Mouse (Mus musculus) bone marrow, adult 2 months (tissue): ENCODE data around the gene Six3. TPM values are rescaled to one million over a fixed set of nuclear protein-coding genes. Genes with fewer than 3 reads are reported as not detected.

ENCODE experiments used
- H3K27ac ChIP-seq: fragments of 200-500 bp; 2 replicates; pipeline ENCODE4 v1.5.1; 2012; ENCODE audit warnings: low read depth, mild to moderate bottlenecking, control low read depth, inconsistent platforms, low read length; ENCODE audit not compliant: control insufficient read depth, poor library complexity, insufficient read depth
- H3K4me1 ChIP-seq: fragments of 200-500 bp; 2 replicates; pipeline ENCODE4 v1.6.1; 2011; ENCODE audit warnings: low read length; ENCODE audit not compliant: control insufficient read depth, insufficient read depth
- H3K4me3 ChIP-seq: fragments of 200-500 bp; replicated peaks from 2 replicates; pipeline ENCODE3; 2011; ENCODE audit warnings: mild to moderate bottlenecking, low read depth, low read length, control low read depth; ENCODE audit not compliant: control insufficient read depth
- CTCF ChIP-seq: fragments of 200-500 bp; IDR thresholded peaks from 2 replicates; pipeline ENCODE4 v1.5.1; 2011; ENCODE audit warnings: low read length, control low read depth; ENCODE audit not compliant: control insufficient read depth, insufficient read depth
- POLR2A ChIP-seq: fragments of 200-500 bp; IDR thresholded peaks from 2 replicates; pipeline ENCODE4 v1.6.1; 2011; ENCODE audit warnings: low read depth, mild to moderate bottlenecking, control low read depth, low read length, borderline replicate concordance; ENCODE audit not compliant: control insufficient read depth
- WGBS: fragments of 180-500 bp; shearing (Covaris S2); methylation state at CpG from one replicate; pipeline ENCODE4 v1.1.7; 2018; 5-methylcytosine and 5-hydroxymethylcytosine counted together
- polyA plus RNA-seq: library from polyadenylated mRNA; stranded (reverse); fragments of >200 nt; gene quantifications from 2 replicates; pipeline ENCODE4 v1.2.4, GENCODE M21; 2011; ENCODE audit warnings: low replicate concordance; ENCODE audit not compliant: missing spikeins, insufficient read depth, insufficient read length

Six3 gene
- polyA plus RNA-seq, 1 experiment: not detected

GRCm38 (mm10) chr17:85621505-85622310, 8.3 kb downstream of the Six3 start:
- no peak overlapping the region for H3K4me3 ChIP-seq
- TF ChIP-seq POLR2A (no peak), CTCF (no peak)
- WGBS: 2% methylated on average over 67 of the region's 67 CpGs
- no peak overlapping the region for H3K27ac ChIP-seq
- H3K4me1 ChIP-seq: no peaks in the 10 kb centered on the region

GRCm38 (mm10) chr17:85622493-85623157, 9.2 kb downstream of the Six3 start:
- WGBS: 16% methylated on average over 12 of the region's 12 CpGs
- Histone ChIP-seq H3K27ac (no peak overlapping the region), H3K4me3 (no peak overlapping the region), H3K4me1 (no peaks in the 10 kb centered on the region)
- TF ChIP-seq POLR2A (no peak), CTCF (no peak)

- H3K27ac ChIP-seq: no peak overlapping the region
- WGBS: 6% methylated on average over 52 of the region's 52 CpGs
- no peak overlapping the region for H3K4me3 ChIP-seq
- no peak for TF ChIP-seq POLR2A
- no peaks in the 10 kb centered on the region for H3K4me1 ChIP-seq
Measured at GRCm38 (mm10) chr17:85623161-85624050, 10.0 kb downstream of the Six3 start.

- Histone ChIP-seq H3K4me3 (no peak overlapping the region), H3K27ac (no peak overlapping the region), H3K4me1 (no peaks in the 10 kb centered on the region)
- 9% methylated on average over 13 of the region's 13 CpGs for WGBS
- no peak for TF ChIP-seq CTCF
- TF ChIP-seq POLR2A: no peak
Measured at GRCm38 (mm10) chr17:85624051-85624420, 10.6 kb downstream of the Six3 start.

GRCm38 (mm10) chr17:85624981-85625940, 11.9 kb downstream of the Six3 start:
- H3K4me1 ChIP-seq: no peaks in the 10 kb centered on the region
- 6% methylated on average over 26 of the region's 26 CpGs for WGBS
- H3K4me3 ChIP-seq: no peak overlapping the region
- no peak overlapping the region for H3K27ac ChIP-seq
- TF ChIP-seq POLR2A: no peak
- no peak for TF ChIP-seq CTCF

GRCm38 (mm10) chr17:85626091-85626860, 12.9 kb downstream of the Six3 start:
- H3K4me1 ChIP-seq: no peaks in the 10 kb centered on the region
- H3K4me3 ChIP-seq: no peak overlapping the region
- WGBS: 13% methylated on average over 14 of the region's 14 CpGs
- no peak overlapping the region for H3K27ac ChIP-seq
- no peak for TF ChIP-seq CTCF
- TF ChIP-seq POLR2A: no peak

GRCm38 (mm10) chr17:85627751-85628150, 14.3 kb downstream of the Six3 start:
- H3K4me1 ChIP-seq: no peaks in the 10 kb centered on the region
- TF ChIP-seq CTCF (no peak), POLR2A (no peak)
- WGBS: 39% methylated on average over 5 of the region's 5 CpGs

More at GRCm38 (mm10) chr17:85627751-85628150, 14.3 kb downstream of the Six3 start:
- Histone ChIP-seq H3K27ac (no peak overlapping the region), H3K4me3 (no peak overlapping the region)
